ENCODE assay signal across 8 mouse cellular contexts in the genomic region with DNA sequence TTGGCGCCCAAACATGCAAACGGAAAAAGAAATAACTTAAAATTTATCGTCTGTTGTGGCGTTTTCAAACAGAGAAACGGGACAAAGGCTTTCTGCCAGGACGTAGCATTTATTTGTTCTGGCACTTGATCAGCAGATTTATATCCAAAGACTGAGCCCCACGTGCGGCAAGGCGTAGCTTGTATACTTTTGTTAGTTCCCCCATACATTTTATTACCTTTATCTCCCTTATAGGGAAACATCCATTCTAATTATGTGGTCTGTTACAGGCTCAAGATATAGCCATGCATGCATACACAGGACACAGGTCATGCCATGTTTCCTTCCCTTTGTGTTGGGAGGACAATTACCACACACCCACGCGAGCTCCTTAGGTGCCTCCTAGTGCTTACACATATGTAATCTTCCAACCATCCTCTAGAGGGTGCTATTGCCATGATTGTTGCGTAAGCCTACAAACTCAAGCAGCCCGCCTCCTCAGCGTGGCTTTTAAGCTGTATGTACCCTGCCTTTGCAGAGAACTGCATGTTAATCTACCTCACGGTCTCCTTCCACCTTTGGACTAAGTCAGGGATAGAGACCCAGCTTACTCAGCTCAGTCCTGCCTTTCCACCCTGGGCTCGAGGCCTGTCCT. TPM values are rescaled to one million over a fixed set of nuclear protein-coding genes. Genes with fewer than 3 reads are reported as not detected.
DNase-seq lines count a peak whose midpoint lies in the region; ATAC-seq lines count a peak whose summit lies in the region.

No protein-coding gene starts in this region.

- ATAC-seq in forebrain, embryonic 11.5 days (replicated peaks; ENCODE audit: low FRiP score): peak; percentile 81
- ATAC-seq in liver, embryonic 16.5 days (ENCODE audit: low read depth): peak; percentile 28
- peak; percentile 76 for ATAC-seq in neural tube, embryonic 12.5 days (ENCODE audit: low FRiP score, low read depth)

- DNase-seq in ES-CJ7 (ENCODE audit: low read depth, low spot score): peak; percentile 92
- peak; percentile 63 for DNase-seq in c-Kit-positive CD71-negative TER-119-negative erythroid progenitor cells, embryonic 14.5 days (ENCODE audit: low read depth)
- peak; percentile 65 for DNase-seq in forebrain, embryonic 11.5 days (ENCODE audit: low spot score)
- DNase-seq in heart, postnatal 14 days: peak; percentile 35 to 63
- DNase-seq in layer of hippocampus, adult 11-12 months (ENCODE audit: low spot score): peak; percentile 82
- peak; percentile 67 for DNase-seq in testis, postnatal 14 days (ENCODE audit: low spot score)

- no peaks in the 10 kb centered on the region for H3K27me3 ChIP-seq in forebrain, embryonic 11.5 days (ENCODE audit: control insufficient read depth, insufficient read depth, low read length)
- no peaks in the 10 kb centered on the region; the same call in 1 of the 2 replicates for H3K27me3 ChIP-seq in liver, embryonic 16.5 days (ENCODE audit: control insufficient read depth, insufficient read depth, low read depth, low read length)
- H3K27me3 ChIP-seq in neural tube, embryonic 12.5 days (replicated peaks): no peaks in the 10 kb centered on the region

- H3K9ac ChIP-seq in forebrain, embryonic 11.5 days (ENCODE audit: low read length): no peak overlapping the region
- peak overlapping the region; percentile 12 for H3K9ac ChIP-seq in liver, embryonic 16.5 days (ENCODE audit: low read depth, low read length)
- no peak overlapping the region for H3K9ac ChIP-seq in neural tube, embryonic 12.5 days

- 34% methylated on average over 16 of the region's 16 CpGs for WGBS in forebrain, embryonic 11.5 days
- WGBS in liver, embryonic 16.5 days (ENCODE audit: insufficient replicate concordance): 27% methylated on average over 16 of the region's 16 CpGs
- WGBS in neural tube, embryonic 12.5 days: 34% methylated on average over 16 of the region's 16 CpGs

- no peak overlapping the region for H3K27ac ChIP-seq in forebrain, embryonic 11.5 days (ENCODE audit: low read depth, low read length)
- no peak overlapping the region for H3K27ac ChIP-seq in liver, embryonic 16.5 days (ENCODE audit: low read length)
- no peak overlapping the region for H3K27ac ChIP-seq in neural tube, embryonic 12.5 days

- H3K9me3 ChIP-seq in forebrain, embryonic 11.5 days (ENCODE audit: control insufficient read depth, low read length): no peaks in the 10 kb centered on the region
- no peaks in the 10 kb centered on the region for H3K9me3 ChIP-seq in liver, embryonic 16.5 days (replicated peaks; ENCODE audit: control insufficient read depth, low read length)
- H3K9me3 ChIP-seq in neural tube, embryonic 12.5 days: no peaks in the 10 kb centered on the region

- H3K36me3 ChIP-seq in forebrain, embryonic 11.5 days (ENCODE audit: control insufficient read depth, insufficient read depth, low read length): no peaks in the 10 kb centered on the region
- no peaks in the 10 kb centered on the region for H3K36me3 ChIP-seq in liver, embryonic 16.5 days (ENCODE audit: control insufficient read depth, insufficient read depth)
- no peaks in the 10 kb centered on the region for H3K36me3 ChIP-seq in neural tube, embryonic 12.5 days

- no peaks in the 10 kb centered on the region for H3K4me1 ChIP-seq in forebrain, embryonic 11.5 days (replicated peaks; ENCODE audit: control insufficient read depth, insufficient read depth, low read length)
- peaks cover 36% of the 10 kb centered on the region for H3K4me1 ChIP-seq in liver, embryonic 16.5 days (ENCODE audit: control insufficient read depth, low read depth, low read length)
- no peaks in the 10 kb centered on the region for H3K4me1 ChIP-seq in neural tube, embryonic 12.5 days

- no peak overlapping the region for H3K4me2 ChIP-seq in forebrain, embryonic 11.5 days (ENCODE audit: low read depth, low read length, severe bottlenecking)
- peak overlapping the region; percentile 49 for H3K4me2 ChIP-seq in liver, embryonic 16.5 days (ENCODE audit: low read depth, low read length)
- peak overlapping the region; percentile 38; the same call in 1 of the 2 replicates for H3K4me2 ChIP-seq in neural tube, embryonic 12.5 days (replicated peaks)

- no peak overlapping the region for H3K4me3 ChIP-seq in forebrain, embryonic 11.5 days (ENCODE audit: low read depth, low read length)
- no peak overlapping the region; the same call in 1 of the 2 replicates for H3K4me3 ChIP-seq in liver, embryonic 16.5 days (ENCODE audit: low read depth, low read length)
- no peak overlapping the region for H3K4me3 ChIP-seq in neural tube, embryonic 12.5 days

- intact Hi-C loops in heart, postnatal 14 days (cut with DNase I): loop anchor here (1.0 to 5.0 kb wide), 4 partner anchors 68 to 178 kb away; a partner anchor contains a TSS

RNA-seq across cellular contexts. Expression of a gene that starts 12.4 kb away (rescaled TPM):
- polyA plus RNA-seq in forebrain, embryonic 11.5 days (2014; fragmentation: Nextera tagmentation; extraction: Ambion mirVana): 3.0 and 3.5 TPM in 2 replicates
- under 1 TPM; 0.53 to 0.59 TPM for total RNA-seq in heart, postnatal 14 days (2021)
- polyA plus RNA-seq in liver, embryonic 16.5 days (2015; fragmentation: Nextera tagmentation; extraction: Ambion mirVana): 38.4 and 39.6 TPM in 2 replicates
- 1.7 and 2.2 TPM in 2 replicates for polyA plus RNA-seq in neural tube, embryonic 12.5 days (2016; fragmentation: Nextera tagmentation; extraction: Ambion mirVana)

RNA-seq across cellular contexts. Expression of a gene that starts 57.6 kb away (rescaled TPM):
- 240 and 249 TPM in 2 replicates for polyA plus RNA-seq in forebrain, embryonic 11.5 days (2014; fragmentation: Nextera tagmentation; extraction: Ambion mirVana)
- 10 to 100 TPM; 44.3 to 48.7 TPM for total RNA-seq in heart, postnatal 14 days (2021)
- polyA plus RNA-seq in liver, embryonic 16.5 days (2015; fragmentation: Nextera tagmentation; extraction: Ambion mirVana): 139 and 149 TPM in 2 replicates
- 174 and 183 TPM in 2 replicates for polyA plus RNA-seq in neural tube, embryonic 12.5 days (2016; fragmentation: Nextera tagmentation; extraction: Ambion mirVana)

RNA-seq across cellular contexts. Expression of a gene that starts 57.8 kb away (rescaled TPM):
- 79.6 and 99.2 TPM in 2 replicates for polyA plus RNA-seq in forebrain, embryonic 11.5 days (2014; fragmentation: Nextera tagmentation; extraction: Ambion mirVana)
- 10 to 100 TPM; 85.4 to 85.5 TPM for total RNA-seq in heart, postnatal 14 days (2021)
- polyA plus RNA-seq in liver, embryonic 16.5 days (2015; fragmentation: Nextera tagmentation; extraction: Ambion mirVana): 24.4 and 26.7 TPM in 2 replicates
- 102 and 115 TPM in 2 replicates for polyA plus RNA-seq in neural tube, embryonic 12.5 days (2016; fragmentation: Nextera tagmentation; extraction: Ambion mirVana)

Comparison
In these comparisons a context has a peak if more than half of its experiments do, and no peak if none do; other contexts are left out.
1. ATAC-seq: peak in every context shown above with its lines; median percentile 81 in forebrain, embryonic 11.5 days; 76 in neural tube, embryonic 12.5 days; 28 in liver, embryonic 16.5 days.